ENCODE assay signal across 8 mouse cellular contexts in genomic region chr1:125912601-125913600, GRCm38 (mm10). TPM values are rescaled to one million over a fixed set of nuclear protein-coding genes. Genes with fewer than 3 reads are reported as not detected.
DNase-seq lines count a peak whose midpoint lies in the region; ATAC-seq and TF ChIP-seq lines count a peak whose summit lies in the region.

Lypd1 (minus strand) TSS chr1:125913101.

- peaks cover 17% of the 10 kb centered on the region for H3K4me1 ChIP-seq in kidney, embryonic 14.5 days (ENCODE audit: control insufficient read depth, insufficient read depth, low read length)
- no peaks in the 10 kb centered on the region for H3K4me1 ChIP-seq in cortical plate, adult 2 months (ENCODE audit: control insufficient read depth, insufficient read depth, low read length)
- peaks cover 32% of the 10 kb centered on the region for H3K4me1 ChIP-seq in hindbrain, embryonic 10.5 days (replicated peaks)
- H3K4me1 ChIP-seq in limb, embryonic 15.5 days, result peaks cover 33% of the 10 kb centered on the region
- 0 out of 2 replicates have a peak, but pooled peaks cover 3% of the 10 kb centered on the region for H3K4me1 ChIP-seq in stomach, postnatal 0 days (replicated peaks; ENCODE audit: control insufficient read depth, insufficient read depth)

- H3K27ac ChIP-seq in kidney, embryonic 14.5 days (ENCODE audit: low read depth, low read length), result no peak within 1 kb of the TSS
- H3K27ac ChIP-seq in cortical plate, adult 2 months (ENCODE audit: insufficient read depth, low read length), result no peak within 1 kb of the TSS
- H3K27ac ChIP-seq in hindbrain, embryonic 10.5 days, result peak within 1 kb of the TSS; percentile 67
- no peak within 1 kb of the TSS for H3K27ac ChIP-seq in limb, embryonic 15.5 days
- no peak within 1 kb of the TSS for H3K27ac ChIP-seq in stomach, postnatal 0 days (replicated peaks)

- ATAC-seq in kidney, embryonic 14.5 days (ENCODE audit: low FRiP score, low TSS enrichment), result no peak
- ATAC-seq in limb, embryonic 15.5 days (ENCODE audit: insufficient number of reproducible peaks, low FRiP score, low TSS enrichment, low read depth), result no peak
- no peak for ATAC-seq in stomach, postnatal 0 days (ENCODE audit: low FRiP score, low TSS enrichment)

- no peak for DNase-seq in kidney, adult 8-10 months
- peak; percentile 12 for DNase-seq in hindbrain, embryonic 10.5 days (ENCODE audit: low spot score)
- DNase-seq in stomach, postnatal 0 days (ENCODE audit: low spot score), result no peak
- DNase-seq in cerebellum, postnatal 36 days, result no peak
- DNase-seq in ovary, postnatal 14 days (ENCODE audit: low spot score), result no peak

- peak within 1 kb of the TSS; percentile 46 for H3K4me3 ChIP-seq in kidney, embryonic 14.5 days (ENCODE audit: low read length)
- H3K4me3 ChIP-seq in cortical plate, adult 2 months (ENCODE audit: insufficient read depth, low read length), result peak within 1 kb of the TSS; percentile 62
- peak within 1 kb of the TSS; percentile 63 for H3K4me3 ChIP-seq in hindbrain, embryonic 10.5 days
- peak within 1 kb of the TSS; percentile 49 for H3K4me3 ChIP-seq in limb, embryonic 15.5 days
- H3K4me3 ChIP-seq in stomach, postnatal 0 days (ENCODE audit: low read depth, low read length), result peak within 1 kb of the TSS; percentile 40

- peak within 1 kb of the TSS; percentile 42 for H3K9ac ChIP-seq in kidney, embryonic 14.5 days (ENCODE audit: low read depth, low read length)
- 0 out of 2 replicates have a peak within 1 kb of the TSS, but pooled peaks have one; percentile 31 for H3K9ac ChIP-seq in limb, embryonic 15.5 days
- H3K9ac ChIP-seq in stomach, postnatal 0 days (ENCODE audit: low read length), result no peak within 1 kb of the TSS

- no peaks in the 10 kb centered on the region for H3K9me3 ChIP-seq in kidney, embryonic 14.5 days (ENCODE audit: control insufficient read depth, low read length)
- H3K9me3 ChIP-seq in hindbrain, embryonic 10.5 days, result no peaks in the 10 kb centered on the region
- no peaks in the 10 kb centered on the region for H3K9me3 ChIP-seq in limb, embryonic 15.5 days
- no peaks in the 10 kb centered on the region for H3K9me3 ChIP-seq in stomach, postnatal 0 days (ENCODE audit: control insufficient read depth, low read length)

- 5% methylated on average over 30 of the region's 30 CpGs for WGBS in kidney, embryonic 14.5 days
- 5% methylated on average over 30 of the region's 30 CpGs for WGBS in hindbrain, embryonic 10.5 days
- WGBS in limb, embryonic 15.5 days, result 4% methylated on average over 30 of the region's 30 CpGs
- WGBS in stomach, postnatal 0 days, result 7% methylated on average over 30 of the region's 30 CpGs

- H3K27me3 ChIP-seq in kidney, embryonic 14.5 days (ENCODE audit: control insufficient read depth, insufficient read depth, low read length), result peaks cover 36% of the 10 kb centered on the region
- H3K27me3 ChIP-seq in hindbrain, embryonic 10.5 days (ENCODE audit: insufficient read depth, poor library complexity, severe bottlenecking), result peaks cover 77% of the 10 kb centered on the region
- peaks cover 31% of the 10 kb centered on the region for H3K27me3 ChIP-seq in limb, embryonic 15.5 days
- H3K27me3 ChIP-seq in stomach, postnatal 0 days (ENCODE audit: control insufficient read depth, insufficient read depth, low read length), result peaks cover 9% of the 10 kb centered on the region; the same call in 1 of the 2 replicates

- TF ChIP-seq POLR2A in cortical plate, adult 2 months (IDR thresholded peaks at IDR 0.05; ENCODE audit: extremely low read depth, insufficient read depth, low read length), result no peak

- TF ChIP-seq EP300 in stomach, postnatal 0 days (optimal IDR thresholded peaks at IDR 0.05), result no peak

- H3K4me2 ChIP-seq in kidney, embryonic 14.5 days (replicated peaks; ENCODE audit: low read depth, low read length), result peak within 1 kb of the TSS; percentile 95
- H3K4me2 ChIP-seq in limb, embryonic 15.5 days, result peak within 1 kb of the TSS; percentile 94
- peak within 1 kb of the TSS; percentile 78 for H3K4me2 ChIP-seq in stomach, postnatal 0 days (replicated peaks; ENCODE audit: low read depth)

- no peak for TF ChIP-seq CTCF in cortical plate, adult 2 months (IDR thresholded peaks at IDR 0.05; ENCODE audit: extremely low read depth, insufficient read depth, low read length)
- no peak for TF ChIP-seq CTCF in stomach, postnatal 0 days (IDR thresholded peaks at IDR 0.05; ENCODE audit: low read depth)

- no peaks in the 10 kb centered on the region for H3K36me3 ChIP-seq in kidney, embryonic 14.5 days (ENCODE audit: control insufficient read depth, insufficient read depth, low read length)
- H3K36me3 ChIP-seq in hindbrain, embryonic 10.5 days, result no peaks in the 10 kb centered on the region
- H3K36me3 ChIP-seq in limb, embryonic 15.5 days, result no peaks in the 10 kb centered on the region
- H3K36me3 ChIP-seq in stomach, postnatal 0 days (ENCODE audit: control insufficient read depth, insufficient read depth, low read length), result no peaks in the 10 kb centered on the region

RNA-seq across cellular contexts. Expression of gene Lypd1, which starts in this region (rescaled TPM):
- 0.19 and 2.0 TPM in 2 replicates for polyA plus RNA-seq in kidney, embryonic 14.5 days (2014; fragmentation: Nextera tagmentation; extraction: Ambion mirVana)
- 104 and 137 TPM in 2 replicates for polyA plus RNA-seq in cortical plate, adult 2 months (2012; rRNA removed)
- 3.5 and 11.8 TPM in 2 replicates for polyA plus RNA-seq in hindbrain, embryonic 10.5 days (2016; fragmentation: Nextera tagmentation; extraction: Ambion mirVana)
- 5.8 and 8.5 TPM in 2 replicates for polyA plus RNA-seq in limb, embryonic 15.5 days (2015; fragmentation: Nextera tagmentation; extraction: Ambion mirVana)
- polyA plus RNA-seq in stomach, postnatal 0 days (2015; fragmentation: Nextera tagmentation; extraction: Ambion mirVana), result 0.79 and 1.2 TPM in 2 replicates
